Mouse (Mus musculus): Measurements from ENCODE around the gene Smc6. TPM values are rescaled to one million over a fixed set of nuclear protein-coding genes. Genes with fewer than 3 reads are reported as not detected.

The Smc6 gene
- polyA plus RNA-seq, 1 experiment: 4.8 TPM

GRCm38 (mm10) chr12:11273185-11273584, 7.5 kb downstream of the Smc6 start:
- Histone ChIP-seq H3K27me3 (ENCODE audit: control insufficient read depth) (no peaks in the 10 kb centered on the region), H3K9me3 (ENCODE audit: control insufficient read depth, low read length) (no peaks in the 10 kb centered on the region), H3K4me1 (ENCODE audit: control insufficient read depth) (peaks cover 17% of the 10 kb centered on the region), H3K4me3 (replicated peaks) (no peak overlapping the region), H3K36me3 (ENCODE audit: control insufficient read depth) (peaks cover 81% of the 10 kb centered on the region)
- TF ChIP-seq GATA1 (IDR thresholded peaks at IDR 0.05; ENCODE audit: low read length): no peak
- TF ChIP-seq TAL1 (IDR thresholded peaks at IDR 0.05; ENCODE audit: low read length): no peak

- H3K36me3 ChIP-seq (ENCODE audit: control insufficient read depth): peaks cover 92% of the 10 kb centered on the region
- no peak for TF ChIP-seq TAL1 (IDR thresholded peaks at IDR 0.05; ENCODE audit: low read length)
- TF ChIP-seq GATA1 (IDR thresholded peaks at IDR 0.05; ENCODE audit: low read length): no peak
- no peaks in the 10 kb centered on the region for H3K4me1 ChIP-seq (ENCODE audit: control insufficient read depth)
- no peak overlapping the region for H3K4me3 ChIP-seq (replicated peaks)
- no peaks in the 10 kb centered on the region for H3K9me3 ChIP-seq (ENCODE audit: control insufficient read depth, low read length)
- no peaks in the 10 kb centered on the region for H3K27me3 ChIP-seq (ENCODE audit: control insufficient read depth)
These were observed 10.9 kb downstream of the Smc6 start for GRCm38 (mm10) chr12:11276632-11277031.

- H3K4me3 ChIP-seq (replicated peaks): no peak overlapping the region
- no peak for TF ChIP-seq TAL1 (IDR thresholded peaks at IDR 0.05; ENCODE audit: low read length)
- no peak for TF ChIP-seq GATA1 (IDR thresholded peaks at IDR 0.05; ENCODE audit: low read length)
- H3K36me3 ChIP-seq (ENCODE audit: control insufficient read depth): peaks cover 92% of the 10 kb centered on the region
- H3K27me3 ChIP-seq (ENCODE audit: control insufficient read depth): no peaks in the 10 kb centered on the region
- H3K4me1 ChIP-seq (ENCODE audit: control insufficient read depth): no peaks in the 10 kb centered on the region
- H3K9me3 ChIP-seq (ENCODE audit: control insufficient read depth, low read length): no peaks in the 10 kb centered on the region
These were observed 11.5 kb downstream of the Smc6 start for GRCm38 (mm10) chr12:11277207-11277606.

- Histone ChIP-seq H3K4me3 (replicated peaks) (no peak overlapping the region), H3K36me3 (ENCODE audit: control insufficient read depth) (peaks cover 91% of the 10 kb centered on the region), H3K27me3 (ENCODE audit: control insufficient read depth) (no peaks in the 10 kb centered on the region), H3K9me3 (ENCODE audit: control insufficient read depth, low read length) (no peaks in the 10 kb centered on the region), H3K4me1 (ENCODE audit: control insufficient read depth) (no peaks in the 10 kb centered on the region)
- TF ChIP-seq GATA1 (IDR thresholded peaks at IDR 0.05; ENCODE audit: low read length): no peak
- TF ChIP-seq TAL1 (IDR thresholded peaks at IDR 0.05; ENCODE audit: low read length): no peak
These were observed 14.2 kb downstream of the Smc6 start for GRCm38 (mm10) chr12:11279886-11280285.

GRCm38 (mm10) chr12:11281584-11281983, 15.9 kb downstream of the Smc6 start:
- peaks cover 95% of the 10 kb centered on the region for H3K36me3 ChIP-seq (ENCODE audit: control insufficient read depth)
- no peak for TF ChIP-seq TAL1 (IDR thresholded peaks at IDR 0.05; ENCODE audit: low read length)
- no peak for TF ChIP-seq GATA1 (IDR thresholded peaks at IDR 0.05; ENCODE audit: low read length)

GRCm38 (mm10) chr12:11286382-11286781, 20.7 kb downstream of the Smc6 start:
- Histone ChIP-seq H3K4me1 (ENCODE audit: control insufficient read depth) (no peaks in the 10 kb centered on the region), H3K9me3 (ENCODE audit: control insufficient read depth, low read length) (no peaks in the 10 kb centered on the region), H3K36me3 (ENCODE audit: control insufficient read depth) (peaks cover 97% of the 10 kb centered on the region), H3K27me3 (ENCODE audit: control insufficient read depth) (no peaks in the 10 kb centered on the region), H3K4me3 (replicated peaks) (no peak overlapping the region)
- no peak for TF ChIP-seq TAL1 (IDR thresholded peaks at IDR 0.05; ENCODE audit: low read length)
- no peak for TF ChIP-seq GATA1 (IDR thresholded peaks at IDR 0.05; ENCODE audit: low read length)

More at GRCm38 (mm10) chr12:11281584-11281983, 15.9 kb downstream of the Smc6 start:
- Histone ChIP-seq H3K9me3 (ENCODE audit: control insufficient read depth, low read length) (no peaks in the 10 kb centered on the region), H3K4me1 (ENCODE audit: control insufficient read depth) (no peaks in the 10 kb centered on the region), H3K4me3 (replicated peaks) (no peak overlapping the region), H3K27me3 (ENCODE audit: control insufficient read depth) (no peaks in the 10 kb centered on the region)

- no peaks in the 10 kb centered on the region for H3K9me3 ChIP-seq (ENCODE audit: control insufficient read depth, low read length)
- no peaks in the 10 kb centered on the region for H3K27me3 ChIP-seq (ENCODE audit: control insufficient read depth)
- no peak for TF ChIP-seq GATA1 (IDR thresholded peaks at IDR 0.05; ENCODE audit: low read length)
- TF ChIP-seq TAL1 (IDR thresholded peaks at IDR 0.05; ENCODE audit: low read length): no peak
- no peak overlapping the region for H3K4me3 ChIP-seq (replicated peaks)
- no peaks in the 10 kb centered on the region for H3K4me1 ChIP-seq (ENCODE audit: control insufficient read depth)
- H3K36me3 ChIP-seq (ENCODE audit: control insufficient read depth): peaks cover 94% of the 10 kb centered on the region
These were observed 35.2 kb downstream of the Smc6 start for GRCm38 (mm10) chr12:11300858-11301257.

- no peaks in the 10 kb centered on the region for H3K27me3 ChIP-seq (ENCODE audit: control insufficient read depth)
- TF ChIP-seq GATA1 (IDR thresholded peaks at IDR 0.05; ENCODE audit: low read length): no peak
- no peak for TF ChIP-seq TAL1 (IDR thresholded peaks at IDR 0.05; ENCODE audit: low read length)
- H3K4me1 ChIP-seq (ENCODE audit: control insufficient read depth): no peaks in the 10 kb centered on the region
- H3K9me3 ChIP-seq (ENCODE audit: control insufficient read depth, low read length): no peaks in the 10 kb centered on the region
- no peak overlapping the region for H3K4me3 ChIP-seq (replicated peaks)
- H3K36me3 ChIP-seq (ENCODE audit: control insufficient read depth): peaks cover 93% of the 10 kb centered on the region
These were observed 41.3 kb downstream of the Smc6 start for GRCm38 (mm10) chr12:11306753-11307645.

- Histone ChIP-seq H3K36me3 (ENCODE audit: control insufficient read depth) (peaks cover 90% of the 10 kb centered on the region), H3K4me3 (replicated peaks) (no peak overlapping the region), H3K4me1 (ENCODE audit: control insufficient read depth) (no peaks in the 10 kb centered on the region), H3K27me3 (ENCODE audit: control insufficient read depth) (no peaks in the 10 kb centered on the region), H3K9me3 (ENCODE audit: control insufficient read depth, low read length) (no peaks in the 10 kb centered on the region)
- TF ChIP-seq TAL1 (IDR thresholded peaks at IDR 0.05; ENCODE audit: low read length): no peak
- TF ChIP-seq GATA1 (IDR thresholded peaks at IDR 0.05; ENCODE audit: low read length): no peak
These were observed 45.4 kb downstream of the Smc6 start for GRCm38 (mm10) chr12:11311106-11311505.

Measured in erythroblast, embryonic 14.5 days (primary cell).